Mouse (Mus musculus): Measurements from ENCODE around the gene Hadhb.

DNA sequence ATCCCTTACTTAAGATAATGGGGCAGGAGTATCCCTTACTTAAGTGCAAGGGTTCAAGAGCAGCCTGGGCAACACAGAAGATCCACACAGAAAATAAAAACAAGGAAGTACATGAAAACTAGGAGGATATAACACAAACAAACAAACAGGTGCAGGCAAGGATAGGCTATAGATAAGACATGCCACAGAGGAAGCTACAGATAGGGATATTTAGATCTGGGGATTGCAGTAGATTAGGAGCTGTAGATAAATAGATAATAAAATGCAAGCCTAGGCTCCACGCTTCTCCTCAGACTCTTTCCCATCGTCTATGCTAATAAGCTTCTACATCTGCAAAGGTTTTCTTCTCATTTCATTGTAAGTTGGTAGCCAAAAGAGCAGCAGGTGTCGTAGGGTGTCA is 50.0 kb downstream of the Hadhb start:
- TF ChIP-seq CTCF (IDR thresholded peaks at IDR 0.05; ENCODE audit: extremely low read depth, insufficient read length, insufficient replicate concordance, low read depth, low read length) = no peak
- no peak for TF ChIP-seq POLR2A (IDR thresholded peaks at IDR 0.05; ENCODE audit: low read depth, low read length)

Measured in small intestine, adult 2 months (tissue).